Mouse (Mus musculus) frontal cortex, postnatal 36 days (tissue): Measurements from ENCODE around the gene Lipf.

ENCODE experiments used
- DNase-seq, 2 experiments: peaks; one replicate each; pipeline ENCODE4 v3.0.0; 2022; ENCODE audit warnings: low spot score in 2 of 2

The Lipf gene

GRCm38 (mm10) chr19:33960887-33961286 is at the start of gene Lipf:
Gene Lipf, plus strand, starts transcription at chr19:33961187.
- no peak for DNase-seq

DNA sequence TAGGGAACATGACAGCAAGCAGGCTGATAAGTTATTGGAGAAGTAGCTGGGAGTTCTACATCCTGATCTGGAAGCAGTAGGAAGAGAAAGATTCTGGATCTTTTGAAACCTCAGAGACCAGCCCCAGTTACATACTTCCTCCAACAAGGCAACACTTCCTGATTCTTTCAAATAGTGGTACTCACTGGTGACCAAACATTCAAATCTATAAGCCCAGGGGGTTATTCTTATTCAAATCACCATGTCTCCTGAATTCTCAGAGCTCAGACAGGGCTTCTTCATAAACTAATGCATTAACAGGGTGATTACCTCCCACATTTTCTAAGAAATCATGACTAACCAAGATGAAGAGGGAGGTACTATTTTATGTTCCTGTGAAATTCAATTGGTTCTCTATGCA is 36.9 kb upstream of the Lipf start:
- no peak for DNase-seq

DNA sequence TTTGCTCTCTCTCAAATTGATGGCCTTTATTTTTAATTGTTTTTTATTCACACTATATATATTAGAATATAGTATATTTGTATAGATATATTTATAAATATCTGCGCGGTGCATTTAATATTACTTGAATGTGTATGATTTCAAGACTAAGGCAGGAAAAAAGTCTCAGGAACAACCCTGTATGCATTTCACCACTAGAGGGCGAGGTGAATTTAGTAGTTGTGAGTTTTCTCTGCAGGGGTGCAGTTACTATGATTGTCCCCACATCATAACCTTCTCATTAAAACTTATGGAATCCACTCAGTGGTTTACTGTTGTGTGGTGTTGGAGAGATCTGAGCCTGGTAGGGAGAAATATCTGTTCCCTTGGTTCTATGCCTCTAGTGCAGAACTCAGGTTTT is 18.0 kb downstream of the Lipf start:
- peak in 1 of 2 experiments; percentile 15 for DNase-seq

- no peak for DNase-seq
Measured at GRCm38 (mm10) chr19:33983043-33983442, 22.1 kb downstream of the Lipf start.

GRCm38 (mm10) chr19:34008002-34008401 is 47.0 kb downstream of the Lipf start, which contains the start of gene Lipk:
Gene Lipk, plus strand, starts transcription at chr19:34008290.
- DNase-seq = no peak

DNA sequence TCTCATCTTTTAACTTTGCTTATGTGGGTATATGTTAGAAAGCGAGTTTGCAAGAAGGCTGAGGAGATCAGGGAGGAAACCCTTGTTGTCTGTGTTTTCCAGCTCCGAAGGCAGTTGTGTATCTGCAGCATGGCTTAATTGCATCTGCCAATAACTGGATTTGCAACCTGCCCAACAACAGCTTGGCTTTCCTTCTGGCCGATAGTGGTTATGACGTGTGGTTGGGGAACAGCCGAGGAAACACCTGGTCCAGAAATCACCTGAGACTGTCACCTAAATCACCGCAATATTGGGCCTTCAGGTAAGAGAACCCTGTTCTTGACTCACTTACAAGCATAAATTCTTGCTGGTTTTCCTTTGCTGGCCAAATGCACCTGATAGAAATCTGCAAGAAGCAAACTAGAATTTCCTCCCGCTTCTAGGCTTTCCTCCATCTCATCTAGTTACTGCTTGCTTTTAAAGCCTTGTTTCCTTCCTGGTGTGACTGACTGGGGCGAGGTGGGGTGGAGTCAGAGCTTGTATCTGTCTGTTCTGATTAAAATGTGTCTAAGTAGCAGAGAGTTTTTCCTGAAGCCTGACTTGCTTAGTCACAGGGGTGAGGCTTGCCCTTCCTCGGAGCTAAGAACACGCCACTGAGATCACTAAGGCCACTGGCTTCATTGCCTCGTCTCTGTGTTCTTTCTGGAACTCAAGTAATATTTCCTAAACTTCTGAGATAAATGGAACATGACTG is 60.6 kb downstream of the Lipf start:
- no peak for DNase-seq

GRCm38 (mm10) chr19:34022759-34023158 is 61.8 kb downstream of the Lipf start:
- no peak for DNase-seq
